Mouse (Mus musculus) embryo, embryonic 11.5 days (tissue): ENCODE data around the gene Gpr55.

Experiments used
- DNase-seq: peaks from one replicate; pipeline ENCODE4 v3.0.0-alpha.2; 2012; ENCODE audit warnings: low read depth, low spot score

The Gpr55 gene

DNA sequence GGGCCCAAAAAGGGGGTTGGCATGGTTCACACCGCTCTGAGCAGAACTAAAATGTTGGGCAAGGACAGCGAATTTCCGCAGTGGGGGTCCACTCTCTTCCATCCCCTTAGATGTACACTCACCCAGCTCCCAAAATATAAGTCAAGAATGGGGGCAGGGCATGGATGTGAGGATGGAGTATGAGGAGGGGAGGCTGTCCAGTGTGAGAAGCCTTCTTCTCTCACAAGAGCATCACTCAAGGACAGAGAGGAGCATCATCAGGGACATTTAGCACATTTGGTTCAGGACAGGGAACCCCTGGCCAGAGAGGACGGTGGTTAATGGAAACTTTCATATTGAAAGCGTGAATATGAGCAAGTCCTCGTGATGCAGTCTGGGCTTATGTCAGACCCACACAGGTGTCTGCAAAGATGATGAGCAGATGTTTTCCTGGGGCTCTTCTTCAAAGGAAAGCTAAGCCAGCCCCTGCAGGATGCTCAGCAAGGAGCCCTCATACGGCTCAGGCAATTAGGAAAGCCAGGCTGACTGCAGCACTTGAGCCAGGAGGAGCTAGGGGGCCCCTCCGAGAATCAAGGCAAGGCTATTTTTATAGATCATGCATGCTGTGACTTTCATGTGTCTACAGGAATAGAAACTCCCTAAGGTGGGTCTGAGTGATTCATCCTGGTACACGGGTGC is 2.7 kb downstream of the Gpr55 start:
- no peak for DNase-seq

DNA sequence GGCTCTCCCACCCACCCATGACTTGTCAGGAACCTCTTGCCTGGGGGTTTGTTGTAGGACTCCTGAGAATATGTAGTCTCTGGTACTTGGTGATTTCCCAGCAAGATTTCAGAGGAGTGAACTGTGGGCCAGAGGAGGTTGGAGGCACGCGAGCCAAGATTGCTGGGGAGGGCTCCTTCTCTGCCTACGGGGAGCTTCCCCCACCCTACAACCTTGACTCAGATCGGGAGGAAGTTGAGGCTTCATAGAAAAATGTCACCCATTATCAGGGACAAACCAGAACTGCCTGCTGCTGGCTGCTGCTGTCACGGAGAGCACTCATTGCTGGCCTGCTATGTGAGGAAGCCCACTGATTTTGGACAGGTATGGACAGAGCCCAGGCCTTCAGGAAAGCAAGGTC is 3.5 kb downstream of the Gpr55 start:
- DNase-seq = no peak

DNA sequence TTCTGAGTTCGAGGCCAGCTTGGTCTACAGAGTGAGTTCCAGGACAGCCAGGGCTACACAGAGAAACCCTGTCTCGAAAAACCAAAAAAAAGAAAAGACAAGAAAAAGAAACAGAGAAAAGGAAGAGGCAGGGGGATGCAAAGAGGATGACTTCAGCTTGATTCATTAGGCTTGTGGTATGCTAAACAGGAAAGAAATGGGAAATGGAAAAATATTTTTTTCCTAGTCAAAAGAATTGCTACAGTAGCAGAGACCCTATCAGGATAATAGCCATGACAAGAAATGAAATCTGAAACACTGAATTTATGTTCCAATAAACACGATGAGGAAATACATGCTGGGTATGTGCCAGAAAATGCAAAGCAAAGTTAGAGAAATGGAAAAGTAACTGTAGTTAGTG is 5.7 kb downstream of the Gpr55 start:
- no peak for DNase-seq

DNA sequence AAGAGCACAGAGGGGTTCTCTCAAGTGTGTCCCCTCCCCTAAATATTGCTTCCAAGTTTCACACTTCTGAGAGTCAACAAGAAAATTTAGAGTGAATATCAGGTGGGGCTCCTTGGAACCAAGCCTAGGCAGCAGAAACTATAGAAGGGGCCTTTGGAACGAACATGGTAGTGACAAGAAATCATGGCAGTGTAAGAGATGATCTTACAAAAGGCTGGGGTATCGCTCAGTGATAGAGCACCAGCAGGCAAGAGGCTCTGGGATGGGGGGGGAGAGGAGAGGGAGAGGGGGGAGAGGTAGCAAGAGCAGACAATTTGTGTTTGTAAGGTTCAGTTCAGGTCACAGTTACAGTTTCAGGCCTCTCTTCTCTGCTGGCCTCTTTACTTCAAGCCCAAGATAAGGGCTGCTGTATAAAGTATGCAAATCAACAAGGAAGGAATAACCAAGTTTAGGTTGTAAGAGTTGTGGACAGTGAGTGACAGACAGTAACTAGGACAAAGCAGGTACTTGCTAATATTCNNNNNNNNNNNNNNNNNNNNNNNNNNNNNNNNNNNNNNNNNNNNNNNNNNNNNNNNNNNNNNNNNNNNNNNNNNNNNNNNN is 11.6 kb downstream of the Gpr55 start:
- no peak for DNase-seq

DNA sequence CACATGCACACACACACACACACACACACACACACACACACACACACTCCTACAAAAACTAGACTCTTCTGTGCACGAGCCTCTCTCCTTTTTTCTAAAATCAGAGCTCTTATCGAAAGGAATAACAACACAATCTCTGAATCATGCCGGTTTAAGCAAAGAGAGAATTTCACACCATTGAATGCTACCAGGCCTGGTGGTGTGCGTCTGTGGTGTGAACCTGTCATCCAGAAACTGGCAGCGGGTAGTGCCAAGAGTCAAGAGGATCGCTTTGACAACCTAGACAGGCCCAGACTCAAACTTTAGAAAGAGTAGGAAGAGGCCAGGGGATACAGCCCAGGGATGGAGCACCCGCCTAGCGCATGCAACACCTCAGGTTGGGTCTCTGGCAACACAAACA is 18.5 kb downstream of the Gpr55 start:
- DNase-seq = no peak

DNA sequence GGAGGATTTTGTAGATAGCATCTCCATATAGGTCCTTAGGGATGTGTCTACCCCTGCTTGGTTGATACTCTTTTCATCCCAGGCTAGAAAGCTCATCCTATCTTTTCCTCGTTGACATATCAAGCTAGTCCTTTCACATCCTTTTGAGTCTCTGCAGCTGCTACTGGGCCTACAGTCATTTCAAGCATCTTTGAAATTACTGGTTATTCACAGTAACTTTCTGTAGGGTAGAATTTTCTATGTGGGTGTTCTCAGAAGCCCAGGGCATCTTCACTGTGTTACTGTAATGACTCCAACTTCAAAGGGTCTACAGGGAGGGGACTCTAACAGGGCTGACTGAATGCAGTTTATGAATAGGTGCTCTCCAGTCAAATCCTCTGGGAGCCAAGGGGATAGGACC is 23.5 kb downstream of the Gpr55 start:
- no peak for DNase-seq

- no peak for DNase-seq
Measured at GRCm38 (mm10) chr1:85936265-85936664, 24.5 kb downstream of the Gpr55 start.

GRCm38 (mm10) chr1:85935148-85935852 is 25.5 kb downstream of the Gpr55 start:
- no peak for DNase-seq

GRCm38 (mm10) chr1:85934560-85934959 is 26.2 kb downstream of the Gpr55 start:
- no peak for DNase-seq

DNA sequence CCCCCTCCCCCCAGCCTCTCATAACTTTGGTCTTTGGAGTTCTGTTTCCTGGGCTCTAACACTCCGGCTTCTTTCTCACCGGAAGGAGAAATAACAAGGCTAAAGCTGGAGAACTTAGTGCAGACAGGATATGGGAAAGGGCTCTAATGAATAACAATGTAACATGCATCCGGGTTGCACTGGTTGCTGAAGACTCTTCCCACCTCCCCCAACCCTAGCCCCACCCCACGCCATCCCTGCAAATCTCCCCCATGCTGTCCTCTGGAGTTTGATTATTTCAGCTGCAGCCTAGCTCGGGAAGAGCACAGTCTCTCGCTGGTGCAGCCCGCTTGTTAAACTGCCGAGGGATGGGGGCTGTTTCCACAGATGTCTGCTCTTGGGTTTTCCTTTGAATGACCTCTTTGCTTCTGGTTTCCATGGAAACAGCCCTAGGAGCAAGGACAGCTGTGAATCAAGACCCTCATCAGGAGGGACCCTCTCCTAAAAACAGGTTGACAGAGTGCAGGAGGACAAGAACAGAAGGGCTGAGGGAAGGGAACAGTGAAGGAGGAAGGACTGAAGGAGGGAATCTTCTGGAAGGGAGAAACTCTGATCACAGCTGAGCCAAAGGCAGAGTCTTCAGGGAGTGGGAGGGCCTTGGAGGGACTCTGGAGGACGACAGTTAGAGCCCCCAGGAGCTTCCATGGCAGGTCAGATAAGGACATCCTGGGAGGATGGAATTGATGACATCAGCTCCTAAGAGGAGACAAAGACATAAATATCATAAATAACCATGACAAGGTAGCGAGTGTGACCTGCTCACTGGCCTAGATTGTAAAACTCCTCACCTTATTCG is 27.0 kb downstream of the Gpr55 start:
- DNase-seq = no peak

GRCm38 (mm10) chr1:85933226-85933625 is 27.6 kb downstream of the Gpr55 start:
- no peak for DNase-seq

GRCm38 (mm10) chr1:85931170-85931569 is 29.6 kb downstream of the Gpr55 start:
- no peak for DNase-seq

- DNase-seq = no peak
Measured at GRCm38 (mm10) chr1:85929406-85929805, 31.4 kb downstream of the Gpr55 start.

- DNase-seq = no peak
Measured at GRCm38 (mm10) chr1:85928688-85929065, 32.1 kb downstream of the Gpr55 start.

- DNase-seq = no peak
Measured at GRCm38 (mm10) chr1:85928057-85928687, 32.6 kb downstream of the Gpr55 start, which contains the start of gene 4933407L21Rik. Gene 4933407L21Rik (plus strand): TSS chr1:85928483.

DNA sequence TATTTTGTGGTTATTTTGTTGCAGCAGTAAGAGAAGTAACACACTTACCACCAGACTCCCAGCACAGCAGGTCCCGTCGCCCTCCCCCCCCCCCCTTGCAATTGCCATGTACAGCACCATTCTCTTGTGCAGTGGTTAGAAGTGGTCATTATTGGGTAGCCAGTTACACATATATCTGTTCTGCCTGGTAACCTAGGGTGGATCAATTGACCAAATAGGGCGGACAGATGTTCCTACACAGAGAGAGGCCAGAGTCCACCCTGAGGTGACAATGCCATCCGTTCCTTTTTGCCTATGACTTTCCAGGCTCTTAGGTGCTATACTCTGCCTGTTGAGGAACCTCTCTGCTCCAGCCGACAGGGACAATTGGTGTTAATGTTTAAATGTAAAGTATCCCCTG is 35.6 kb downstream of the Gpr55 start:
- no peak for DNase-seq

DNA sequence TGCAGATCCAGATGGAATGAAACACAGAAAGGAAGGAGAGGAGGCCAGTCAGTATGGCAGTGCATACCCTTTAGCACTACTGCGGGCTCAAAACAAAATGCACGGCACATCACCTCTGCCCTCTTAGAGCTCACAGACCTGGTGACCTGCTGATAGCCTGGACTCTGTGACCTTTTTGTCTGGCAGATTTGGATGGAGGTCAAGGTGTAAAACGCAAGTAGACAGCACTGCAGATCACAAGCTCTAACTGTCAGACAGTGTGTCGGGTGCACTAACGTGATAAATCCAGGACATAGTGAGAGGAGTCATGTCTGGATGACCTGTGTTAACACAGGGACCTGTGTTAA is 38.0 kb downstream of the Gpr55 start:
- no peak for DNase-seq

- no peak for DNase-seq
Measured at GRCm38 (mm10) chr1:85922127-85922864, 38.5 kb downstream of the Gpr55 start.

- DNase-seq = no peak
Measured at GRCm38 (mm10) chr1:85921725-85922124, 39.1 kb downstream of the Gpr55 start.

DNA sequence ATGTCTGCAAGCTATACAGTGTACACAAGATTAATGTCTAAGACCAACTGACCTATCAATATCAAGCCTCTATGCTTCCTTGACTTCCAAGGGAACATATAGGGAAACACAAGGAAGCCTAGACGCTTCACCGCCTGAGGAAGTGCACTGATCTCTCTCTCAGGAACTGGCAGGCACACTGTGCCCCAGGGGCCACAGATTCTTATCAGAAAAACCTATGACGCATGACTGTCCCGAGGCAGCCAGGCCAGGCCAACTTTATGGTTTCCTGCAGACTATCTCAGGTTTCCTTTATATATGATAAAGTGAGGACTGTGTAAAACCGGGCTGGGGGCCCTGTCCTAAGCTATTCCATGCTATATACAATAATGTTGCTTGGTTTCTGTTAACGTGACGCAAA is 41.2 kb downstream of the Gpr55 start:
- no peak for DNase-seq

DNA sequence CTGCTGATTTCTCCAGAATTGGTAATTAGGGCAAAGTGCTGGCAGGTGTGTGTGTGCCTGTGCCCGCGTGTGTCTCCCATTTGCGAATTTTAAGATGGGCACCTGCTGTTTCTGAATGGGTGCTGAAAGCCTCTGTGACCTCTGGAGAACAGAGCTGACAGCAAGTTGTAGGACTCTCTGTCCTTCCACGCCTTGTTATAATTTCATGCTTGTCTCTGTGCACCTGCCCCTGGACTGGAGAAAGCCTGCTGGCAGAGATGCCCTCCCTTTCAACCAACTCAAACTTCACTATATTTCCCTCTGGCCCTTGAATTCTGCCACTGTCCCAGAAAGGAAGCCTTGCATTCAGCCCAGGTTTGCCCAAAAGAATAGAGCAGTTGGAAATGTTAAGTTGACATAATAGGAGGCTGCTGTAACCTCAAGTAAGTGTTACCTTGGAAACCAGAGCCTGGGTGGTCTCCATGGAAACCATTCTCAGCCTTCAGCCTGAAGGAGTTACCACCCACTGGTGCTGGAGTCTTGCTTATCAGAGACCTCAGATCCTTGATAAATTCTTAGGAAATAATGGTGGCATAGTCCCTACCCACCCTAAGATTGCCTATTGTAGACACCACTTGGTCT is 43.9 kb downstream of the Gpr55 start:
- DNase-seq = no peak
